Mouse (Mus musculus): ENCODE results near the gene Cdhr3.

DNA sequence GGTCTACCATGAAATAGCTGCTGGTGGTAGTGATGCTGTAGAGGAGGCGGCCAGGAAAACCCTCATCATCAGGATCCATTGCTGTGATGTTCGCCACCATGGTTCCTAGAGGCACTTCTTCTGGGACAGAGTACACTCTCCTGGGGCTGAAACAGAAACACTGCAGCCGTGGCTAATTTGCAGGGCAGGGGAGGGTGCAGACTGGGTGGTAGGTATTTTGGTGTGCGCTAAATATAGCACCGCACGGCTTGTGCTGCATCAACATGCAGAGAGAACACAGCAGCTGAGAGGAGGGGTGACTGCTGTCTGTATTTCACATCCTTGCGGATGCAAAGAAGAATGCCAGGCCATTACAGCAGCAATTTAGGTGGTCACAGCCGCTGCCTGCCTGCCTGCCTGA is 31.0 kb downstream of the Cdhr3 start:
- TF ChIP-seq CTCF (IDR thresholded peaks at IDR 0.05; ENCODE audit: low read depth) (no peak), EP300 (IDR thresholded peaks at IDR 0.05; ENCODE audit: low read depth) (no peak)

Measured in liver, embryonic 14.5 days (tissue).